Mouse (Mus musculus): Measurements from ENCODE around the gene Myo1h. TPM values are rescaled to one million over a fixed set of nuclear protein-coding genes. Genes with fewer than 3 reads are reported as not detected.

The Myo1h gene
- polyA plus RNA-seq, 1 experiment, result 0.69 TPM

DNA sequence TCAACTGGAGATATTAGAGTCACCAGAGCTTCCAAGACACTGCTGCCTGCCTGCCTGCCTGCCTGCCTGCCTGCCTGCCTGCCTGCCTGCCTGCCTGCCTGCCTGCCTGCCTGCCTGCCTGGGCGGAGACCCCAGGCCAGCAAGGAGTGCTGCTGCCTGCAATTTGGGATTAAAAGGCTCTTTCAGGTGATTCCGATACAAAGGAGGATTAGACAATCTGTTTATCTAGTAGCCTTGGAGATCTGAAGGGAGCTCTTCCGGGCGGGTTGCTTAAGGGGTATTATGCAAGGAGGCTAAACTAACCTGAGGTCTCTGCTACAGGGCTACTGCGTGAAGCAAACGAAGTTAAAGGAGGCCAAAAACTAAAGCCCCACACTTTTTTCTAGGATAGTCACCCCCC lies 90.0 kb downstream of the Myo1h start:
- Histone ChIP-seq H3K4me1 (replicated peaks; ENCODE audit: control insufficient read depth, insufficient read depth, low read length) (peaks cover 48% of the 10 kb centered on the region), H3K27me3 (ENCODE audit: control insufficient read depth, insufficient read depth, low read length) (no peaks in the 10 kb centered on the region), H3K4me3 (ENCODE audit: control insufficient read depth, insufficient read depth, low read length) (no peak overlapping the region), H3K27ac (ENCODE audit: control insufficient read depth, insufficient read depth, low read length) (no peak overlapping the region), H3K36me3 (ENCODE audit: control insufficient read depth, insufficient read depth, low read length) (no peaks in the 10 kb centered on the region)
- 59% methylated on average over 6 of the region's 6 CpGs for WGBS
- no peak for TF ChIP-seq CTCF (IDR thresholded peaks at IDR 0.05; ENCODE audit: borderline replicate concordance, control insufficient read depth, extremely low read depth, insufficient read depth, low read length, poor library complexity)
- no peak for TF ChIP-seq POLR2A (IDR thresholded peaks at IDR 0.05; ENCODE audit: control insufficient read depth, extremely low read depth, insufficient read depth, low read length, poor library complexity)
- DNase-seq, result no peak

DNA sequence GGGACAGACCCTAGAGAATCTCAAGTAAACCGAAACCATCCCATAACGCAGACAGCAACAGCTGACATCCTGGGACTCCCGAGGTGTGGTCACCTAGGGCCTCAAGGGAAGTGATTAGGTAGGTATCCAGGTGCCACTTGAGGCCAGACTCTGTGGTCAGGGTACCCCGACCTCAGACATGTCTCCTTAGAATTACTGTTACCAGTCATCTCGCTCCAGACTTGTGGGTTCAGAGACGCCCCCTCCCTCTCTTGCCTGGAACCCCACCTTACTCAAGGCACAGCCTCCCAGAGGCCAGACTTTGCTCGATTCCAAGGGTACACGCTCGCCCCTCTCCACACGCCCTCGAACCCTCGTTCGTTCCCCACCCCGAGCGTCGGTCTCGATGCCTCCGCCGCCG lies 90.8 kb downstream of the Myo1h start:
- H3K4me3 ChIP-seq (ENCODE audit: control insufficient read depth, insufficient read depth, low read length), result peak overlapping the region; percentile 75
- TF ChIP-seq POLR2A (IDR thresholded peaks at IDR 0.05; ENCODE audit: control insufficient read depth, extremely low read depth, insufficient read depth, low read length, poor library complexity) (no peak; the same call in 1 of the 2 replicates), CTCF (IDR thresholded peaks at IDR 0.05; ENCODE audit: borderline replicate concordance, control insufficient read depth, extremely low read depth, insufficient read depth, low read length, poor library complexity) (no peak)
- peaks cover 42% of the 10 kb centered on the region for H3K4me1 ChIP-seq (replicated peaks; ENCODE audit: control insufficient read depth, insufficient read depth, low read length)
- peaks cover 6% of the 10 kb centered on the region for H3K36me3 ChIP-seq (ENCODE audit: control insufficient read depth, insufficient read depth, low read length)
- DNase-seq, result no peak
- H3K27me3 ChIP-seq (ENCODE audit: control insufficient read depth, insufficient read depth, low read length), result no peaks in the 10 kb centered on the region
- 3% methylated on average over 20 of the region's 20 CpGs for WGBS
- H3K27ac ChIP-seq (ENCODE audit: control insufficient read depth, insufficient read depth, low read length), result no peak overlapping the region

DNA sequence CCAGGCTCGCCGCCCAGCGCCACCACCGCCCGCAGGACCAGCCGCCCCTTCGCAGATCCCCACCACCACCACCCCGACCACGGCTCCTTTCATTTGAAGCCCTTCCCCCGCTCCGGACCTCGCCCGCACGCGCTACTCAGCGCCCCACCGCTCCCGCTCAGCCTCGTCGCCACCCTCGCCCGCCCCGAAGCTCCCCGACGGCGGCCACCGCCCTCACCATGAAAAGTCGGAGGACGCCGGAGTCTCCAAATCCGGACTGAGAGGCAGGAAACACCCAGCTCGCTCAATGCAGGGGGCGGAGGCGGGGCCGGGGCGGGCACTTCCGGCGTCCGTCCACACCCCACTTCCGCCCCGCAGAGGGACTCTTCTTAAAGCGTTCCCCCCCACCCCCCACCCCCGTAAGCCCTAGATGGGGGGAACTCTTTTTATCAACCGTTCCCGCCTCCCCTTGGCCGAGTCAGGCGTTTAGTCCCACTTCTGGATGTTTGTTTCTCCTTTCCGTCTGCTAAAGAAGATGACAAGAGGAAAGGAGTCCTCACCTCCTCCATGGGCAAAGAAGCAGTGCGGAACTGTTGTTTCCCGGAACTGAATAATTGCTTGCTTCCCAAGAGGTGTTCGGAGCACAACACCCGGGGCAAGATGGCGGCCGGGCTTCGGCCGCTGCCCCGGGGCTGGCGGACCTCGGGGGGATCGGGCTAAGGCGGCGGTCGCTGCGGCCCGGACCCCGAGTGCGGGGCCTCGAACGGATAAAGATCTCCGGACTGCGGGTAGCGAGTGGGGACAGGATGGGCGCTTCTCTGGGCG lies 91.4 kb downstream of the Myo1h start, which contains the start of the genes Kctd10 and Ube3b:
Gene Kctd10, minus strand, starts transcription at position 300 of the 804 bp plus-strand sequence.
Gene Ube3b, plus strand, starts transcription at position 399 of the 804 bp plus-strand sequence.
- H3K36me3 ChIP-seq (ENCODE audit: control insufficient read depth, insufficient read depth, low read length), result peaks cover 11% of the 10 kb centered on the region
- H3K4me3 ChIP-seq (ENCODE audit: control insufficient read depth, insufficient read depth, low read length), result peak within 1 kb of the TSS; percentile 92
- peaks cover 35% of the 10 kb centered on the region for H3K4me1 ChIP-seq (replicated peaks; ENCODE audit: control insufficient read depth, insufficient read depth, low read length)
- under 1% methylated on average over 74 of the region's 74 CpGs for WGBS
- H3K27ac ChIP-seq (ENCODE audit: control insufficient read depth, insufficient read depth, low read length), result peak within 1 kb of the TSS; percentile 57; the same call in 1 of the 2 replicates
- DNase-seq, result peak; percentile 77
- no peaks in the 10 kb centered on the region for H3K27me3 ChIP-seq (ENCODE audit: control insufficient read depth, insufficient read depth, low read length)
- TF ChIP-seq CTCF (IDR thresholded peaks at IDR 0.05; ENCODE audit: borderline replicate concordance, control insufficient read depth, extremely low read depth, insufficient read depth, low read length, poor library complexity), result no peak
- TF ChIP-seq POLR2A (IDR thresholded peaks at IDR 0.05; ENCODE audit: control insufficient read depth, extremely low read depth, insufficient read depth, low read length, poor library complexity), result peak; percentile 71

DNA sequence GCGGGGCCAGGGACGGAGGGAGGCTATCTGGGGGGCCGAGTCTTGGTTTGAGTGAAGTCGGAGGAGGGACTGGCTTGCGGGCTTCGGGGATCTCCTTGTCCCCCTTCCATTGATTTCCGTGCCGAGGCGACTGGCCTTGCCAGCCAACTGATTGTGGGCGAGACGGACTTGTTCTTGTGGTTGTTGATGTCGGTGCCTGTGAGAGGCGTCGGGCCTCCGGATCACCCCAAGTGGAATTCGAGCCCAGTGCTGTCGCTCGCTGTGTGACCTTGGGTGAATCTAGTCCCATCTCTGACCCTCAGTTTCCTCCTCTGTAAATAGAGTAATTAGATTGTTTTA lies 92.0 kb downstream of the Myo1h start:
- no peaks in the 10 kb centered on the region for H3K27me3 ChIP-seq (ENCODE audit: control insufficient read depth, insufficient read depth, low read length)
- H3K36me3 ChIP-seq (ENCODE audit: control insufficient read depth, insufficient read depth, low read length), result peaks cover 14% of the 10 kb centered on the region
- H3K4me1 ChIP-seq (replicated peaks; ENCODE audit: control insufficient read depth, insufficient read depth, low read length), result peaks cover 30% of the 10 kb centered on the region
- no peak for DNase-seq
- peak overlapping the region; percentile 92 for H3K4me3 ChIP-seq (ENCODE audit: control insufficient read depth, insufficient read depth, low read length)
- H3K27ac ChIP-seq (ENCODE audit: control insufficient read depth, insufficient read depth, low read length), result no peak overlapping the region
- WGBS, result under 1% methylated on average over 18 of the region's 18 CpGs
- TF ChIP-seq CTCF (IDR thresholded peaks at IDR 0.05; ENCODE audit: borderline replicate concordance, control insufficient read depth, extremely low read depth, insufficient read depth, low read length, poor library complexity) (no peak), POLR2A (IDR thresholded peaks at IDR 0.05; ENCODE audit: control insufficient read depth, extremely low read depth, insufficient read depth, low read length, poor library complexity) (no peak)

DNA sequence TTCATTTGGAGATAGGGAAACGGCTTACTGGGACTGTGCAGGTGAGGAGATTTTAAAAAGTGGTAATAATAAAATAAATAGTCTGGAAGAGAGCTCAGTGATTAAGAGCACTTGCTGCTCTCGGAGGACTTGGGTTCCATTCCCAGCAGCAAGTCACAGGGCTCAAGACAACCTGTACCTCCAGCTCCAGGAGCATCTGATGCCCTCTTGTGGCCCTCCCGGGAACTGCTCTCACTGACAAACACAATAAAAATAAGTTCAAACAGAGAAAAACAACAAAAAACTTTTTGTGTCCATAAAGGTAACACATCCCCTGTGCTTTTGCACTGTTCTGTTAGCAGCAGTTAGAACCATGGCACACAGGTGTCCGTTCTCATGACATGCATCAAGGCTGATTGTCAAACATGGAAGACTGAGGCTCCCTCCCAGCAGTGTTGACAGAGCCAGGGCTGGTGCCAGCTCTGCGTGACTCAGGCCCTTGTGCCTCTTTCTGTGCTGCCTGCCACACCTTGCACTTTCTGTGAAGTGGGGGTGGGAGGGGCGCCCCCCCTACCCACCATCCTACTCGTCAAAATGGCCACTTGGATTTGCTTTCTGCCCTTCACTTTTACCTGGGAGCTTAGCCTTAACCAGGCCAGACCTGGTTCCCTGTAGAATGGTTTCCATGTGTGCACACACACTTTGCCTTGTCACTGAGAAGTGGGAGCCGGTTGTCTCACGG lies 94.4 kb downstream of the Myo1h start:
- H3K27me3 ChIP-seq (ENCODE audit: control insufficient read depth, insufficient read depth, low read length), result no peaks in the 10 kb centered on the region
- peaks cover 17% of the 10 kb centered on the region for H3K4me1 ChIP-seq (replicated peaks; ENCODE audit: control insufficient read depth, insufficient read depth, low read length)
- 90% methylated on average over 9 of the region's 9 CpGs for WGBS
- TF ChIP-seq CTCF (IDR thresholded peaks at IDR 0.05; ENCODE audit: borderline replicate concordance, control insufficient read depth, extremely low read depth, insufficient read depth, low read length, poor library complexity), result peak; percentile 60; the same call in 1 of the 2 replicates
- TF ChIP-seq POLR2A (IDR thresholded peaks at IDR 0.05; ENCODE audit: control insufficient read depth, extremely low read depth, insufficient read depth, low read length, poor library complexity), result no peak
- H3K36me3 ChIP-seq (ENCODE audit: control insufficient read depth, insufficient read depth, low read length), result peaks cover 30% of the 10 kb centered on the region
- peak; percentile 62 for DNase-seq
- H3K27ac ChIP-seq (ENCODE audit: control insufficient read depth, insufficient read depth, low read length), result no peak overlapping the region
- no peak overlapping the region for H3K4me3 ChIP-seq (ENCODE audit: control insufficient read depth, insufficient read depth, low read length)

DNA sequence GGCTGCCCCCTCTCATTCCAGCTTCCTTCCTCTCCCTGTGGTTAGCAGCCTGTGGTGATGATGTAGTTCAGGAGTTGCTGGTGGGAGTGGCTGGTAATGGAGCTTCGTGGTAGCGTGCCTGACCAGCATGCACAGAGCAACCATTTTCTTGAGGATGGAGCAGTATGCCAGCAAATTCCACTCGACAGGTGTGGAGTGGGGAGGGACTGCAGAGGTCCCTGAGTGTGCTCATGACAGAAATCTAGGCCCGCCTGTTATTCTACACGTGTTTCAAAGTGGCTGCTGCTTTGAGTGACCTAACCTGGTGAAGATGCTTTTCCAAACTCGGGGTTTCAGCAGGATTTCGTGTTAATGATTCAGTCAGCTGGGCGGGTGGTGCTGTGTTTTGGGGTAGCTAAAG lies 95.5 kb downstream of the Myo1h start:
- Histone ChIP-seq H3K27me3 (ENCODE audit: control insufficient read depth, insufficient read depth, low read length) (no peaks in the 10 kb centered on the region), H3K4me3 (ENCODE audit: control insufficient read depth, insufficient read depth, low read length) (no peak overlapping the region), H3K36me3 (ENCODE audit: control insufficient read depth, insufficient read depth, low read length) (peaks cover 39% of the 10 kb centered on the region), H3K27ac (ENCODE audit: control insufficient read depth, insufficient read depth, low read length) (no peak overlapping the region), H3K4me1 (replicated peaks; ENCODE audit: control insufficient read depth, insufficient read depth, low read length) (peaks cover 8% of the 10 kb centered on the region)
- TF ChIP-seq CTCF (IDR thresholded peaks at IDR 0.05; ENCODE audit: borderline replicate concordance, control insufficient read depth, extremely low read depth, insufficient read depth, low read length, poor library complexity), result no peak
- no peak for TF ChIP-seq POLR2A (IDR thresholded peaks at IDR 0.05; ENCODE audit: control insufficient read depth, extremely low read depth, insufficient read depth, low read length, poor library complexity)
- no peak for DNase-seq
- 92% methylated on average over 8 of the region's 8 CpGs for WGBS
